Mouse (Mus musculus) heart, embryonic 16.5 days (tissue): ENCODE measurements around the gene Zbtb2. TPM values are rescaled to one million over a fixed set of nuclear protein-coding genes. Genes with fewer than 3 reads are reported as not detected.
"Not testable (repeated sequence)": the region's sequence is repeated elsewhere in the genome, so short reads cannot be mapped to it uniquely, and the experiment has no call there.

Experiments used
- ATAC-seq: fragments of 200-750 bp; cut with Nextera tagmentation; replicated peaks from 2 replicates; pipeline ENCODE4 v1.8.0; 2017; ENCODE audit warnings: moderate number of reproducible peaks; ENCODE audit not compliant: insufficient read depth, low FRiP score; ENCODE audit errors: extremely low read depth
- H3K27ac ChIP-seq: fragments of 300-500 bp; sonication (generic); 2 replicates; pipeline ENCODE4 v1.5.1; 2014; ENCODE audit warnings: mild to moderate bottlenecking, low read length, control low read depth, moderate library complexity
- H3K27me3 ChIP-seq: fragments of 300-500 bp; sonication (generic); 2 replicates; pipeline ENCODE4 v1.6.1; 2014; ENCODE audit warnings: low read length, mixed read lengths; ENCODE audit not compliant: control insufficient read depth, insufficient read depth
- H3K36me3 ChIP-seq: fragments of 300-500 bp; sonication (generic); 2 replicates; pipeline ENCODE4 v1.6.1; 2014; ENCODE audit not compliant: control insufficient read depth, insufficient read depth
- H3K4me1 ChIP-seq: fragments of 300-500 bp; sonication (generic); 2 replicates; pipeline ENCODE4 v1.6.1; 2014; ENCODE audit warnings: low read length, mixed read lengths; ENCODE audit not compliant: control insufficient read depth, insufficient read depth
- H3K4me2 ChIP-seq: fragments of 300-500 bp; sonication (generic); 2 replicates; pipeline ENCODE4 v1.6.1; 2014; ENCODE audit warnings: low read depth, mild to moderate bottlenecking, control low read depth, low read length
- H3K4me3 ChIP-seq: fragments of 300-500 bp; sonication (generic); 2 replicates; pipeline ENCODE4 v1.5.1; 2014; ENCODE audit warnings: mild to moderate bottlenecking, control low read depth, low read length
- H3K9ac ChIP-seq: fragments of 300-500 bp; sonication (generic); 2 replicates; pipeline ENCODE4 v1.6.1; 2014; ENCODE audit warnings: low read length, control low read depth
- H3K9me3 ChIP-seq: fragments of 300-500 bp; sonication (generic); replicated peaks from 2 replicates; pipeline ENCODE4 v1.6.1; 2016; ENCODE audit warnings: low read length; ENCODE audit not compliant: control insufficient read depth
- WGBS: fragments of 180-500 bp; shearing (Covaris S2); extraction: QIAGEN DNeasy Blood & Tissue Kit; methylation state at CpG from one replicate; pipeline ENCODE4 v1.1.7; 2014; 5-methylcytosine and 5-hydroxymethylcytosine counted together
- polyA plus RNA-seq: library from polyadenylated mRNA; unstranded; fragments of >200 nt; fragmentation: Nextera tagmentation; extraction: Ambion mirVana; gene quantifications from 2 replicates; pipeline ENCODE4 v1.2.1, GENCODE M21; 2015

The Zbtb2 gene
- 9.0 and 10.0 TPM in 2 replicates for polyA plus RNA-seq

DNA sequence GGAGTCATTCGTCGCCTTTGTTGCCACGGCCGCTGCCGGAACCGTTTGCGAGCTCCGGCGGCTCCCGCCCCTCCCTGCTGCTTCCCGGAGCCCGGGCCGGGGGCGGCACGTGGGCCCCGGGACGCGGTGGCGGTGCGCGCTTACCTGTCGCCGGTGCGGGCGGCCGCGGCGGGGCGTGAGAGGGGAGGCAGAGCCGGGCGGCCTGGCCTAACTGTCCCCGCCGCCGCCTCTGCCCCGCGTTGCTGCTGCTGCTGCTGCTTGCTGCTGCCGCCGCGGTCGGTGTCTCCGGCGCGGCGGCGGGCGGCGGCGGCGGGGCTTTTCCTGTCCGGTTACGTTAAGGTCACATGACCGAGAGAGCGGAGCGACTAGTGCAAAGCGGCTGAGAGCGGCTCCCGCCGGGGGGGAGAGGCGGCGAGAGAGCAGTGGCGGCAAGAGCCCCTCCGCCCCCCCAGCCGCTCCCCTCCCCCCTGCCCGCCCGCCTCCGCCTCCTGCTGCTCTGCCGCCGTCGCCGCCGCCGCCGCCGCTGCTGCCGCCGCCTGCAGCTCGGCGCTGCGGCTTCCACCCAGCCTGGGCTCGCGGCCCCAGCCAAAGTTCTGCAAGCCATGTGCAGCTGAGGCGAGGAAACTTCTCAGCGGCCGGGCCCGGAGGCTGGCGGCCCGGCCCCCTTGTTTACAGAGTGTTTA, at the start of gene Zbtb2:
Gene Zbtb2 (minus strand): TSS at position 408 of the 683 bp plus-strand sequence.
- Histone ChIP-seq H3K9me3 (no peaks in the 10 kb centered on the region), H3K4me2 (peak within 1 kb of the TSS; percentile 79), H3K27me3 (no peaks in the 10 kb centered on the region), H3K27ac (peak within 1 kb of the TSS; percentile 95), H3K36me3 (peaks cover 3% of the 10 kb centered on the region; the same call in 1 of the 2 replicates), H3K9ac (peak within 1 kb of the TSS; percentile 85), H3K4me3 (peak within 1 kb of the TSS; percentile 90), H3K4me1 (peaks cover 43% of the 10 kb centered on the region)
- no peak for ATAC-seq
- 1% methylated on average over 73 of the region's 87 CpGs for WGBS

- no peak overlapping the region for H3K9ac ChIP-seq
- H3K4me1 ChIP-seq = peaks cover 19% of the 10 kb centered on the region
- H3K4me2 ChIP-seq = no peak overlapping the region
- H3K27ac ChIP-seq = no peak overlapping the region
- H3K4me3 ChIP-seq = no peak overlapping the region
- no peak for ATAC-seq
- peaks cover 22% of the 10 kb centered on the region for H3K36me3 ChIP-seq
- H3K27me3 ChIP-seq = no peaks in the 10 kb centered on the region
- H3K9me3 ChIP-seq = no peaks in the 10 kb centered on the region
- 82% methylated on average over 3 of the region's 3 CpGs for WGBS
Observed at GRCm38 (mm10) chr10:4435416-4435815, 47.5 kb upstream of the Zbtb2 start.

DNA sequence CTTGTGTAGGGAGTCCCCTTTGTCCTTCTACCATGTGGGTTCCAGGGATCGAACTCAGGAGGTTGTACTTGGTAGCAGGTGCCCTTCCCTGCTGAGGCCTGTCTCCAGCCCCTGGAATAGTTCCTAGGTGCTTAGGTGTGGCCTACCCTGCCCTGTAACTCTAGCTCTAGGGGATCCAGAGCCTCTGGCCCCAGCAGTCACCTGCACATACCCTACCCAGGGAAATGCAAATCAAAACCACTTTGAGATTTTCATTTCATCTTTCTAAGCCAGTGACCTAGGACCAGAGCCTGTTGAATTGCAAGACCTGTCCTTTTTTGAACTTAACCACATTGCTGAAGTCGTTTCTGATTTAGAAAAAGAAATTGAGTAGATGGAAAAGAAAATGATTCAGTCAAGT, 46.0 kb upstream of the Zbtb2 start:
- not testable (repeated sequence) for ATAC-seq, H3K36me3 ChIP-seq, H3K27ac ChIP-seq, H3K9me3 ChIP-seq, H3K27me3 ChIP-seq, H3K4me3 ChIP-seq, H3K9ac ChIP-seq
- Histone ChIP-seq H3K4me1 (peaks cover 26% of the 10 kb centered on the region), H3K4me2 (peak overlapping the region; percentile 79; the same call in 1 of the 2 replicates)
- 91% methylated on average over 2 of the region's 2 CpGs for WGBS

- Histone ChIP-seq H3K27me3 (no peaks in the 10 kb centered on the region), H3K4me2 (peak overlapping the region; percentile 79), H3K4me1 (peaks cover 26% of the 10 kb centered on the region), H3K4me3 (peak overlapping the region; percentile 81), H3K9ac (peak overlapping the region; percentile 88), H3K9me3 (no peaks in the 10 kb centered on the region), H3K27ac (peak overlapping the region; percentile 96), H3K36me3 (peaks cover 10% of the 10 kb centered on the region; the same call in 1 of the 2 replicates)
- ATAC-seq = no peak
- WGBS = 10% methylated on average over 19 of the region's 19 CpGs
Observed at GRCm38 (mm10) chr10:4432996-4433755, 45.3 kb upstream of the Zbtb2 start.

DNA sequence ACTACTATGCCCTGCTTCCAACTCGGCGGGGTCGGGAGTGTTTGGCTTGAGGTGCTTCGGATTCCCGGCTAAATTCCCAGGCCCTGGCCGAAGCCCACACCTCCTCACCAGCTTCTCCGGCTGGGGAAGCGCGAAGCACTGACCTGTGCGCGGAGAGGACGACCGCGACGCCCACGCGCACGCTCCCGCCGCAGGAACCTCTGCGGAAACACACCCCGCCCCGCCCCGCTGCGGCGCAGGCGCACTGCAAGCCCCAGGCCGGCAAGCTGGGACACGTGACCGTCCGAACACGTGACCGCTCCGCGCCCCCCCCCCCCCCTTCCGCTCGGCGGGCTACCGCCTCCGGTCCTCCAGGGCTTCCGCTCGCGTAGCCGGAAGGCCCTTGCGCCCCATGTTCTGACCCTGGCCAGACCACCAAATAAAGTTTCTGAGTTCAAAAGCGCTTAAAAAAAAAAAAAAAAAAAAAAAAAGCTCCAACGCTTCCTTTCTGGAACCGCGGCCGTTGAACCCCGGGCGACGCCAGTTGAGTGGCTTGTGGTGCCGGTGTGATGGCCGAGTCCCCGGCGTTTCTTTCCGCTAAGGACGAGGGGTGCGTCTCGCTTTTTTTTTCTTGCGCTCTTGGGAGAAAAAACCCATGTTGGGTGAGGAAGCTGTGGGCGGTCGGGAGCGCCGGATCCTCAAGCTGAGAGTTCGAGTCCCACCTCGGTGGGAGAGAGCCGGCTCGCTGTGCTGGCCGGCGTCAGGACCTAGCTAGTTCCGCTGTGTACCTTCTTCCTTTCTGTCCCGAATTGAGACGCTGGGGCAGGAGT, 44.4 kb upstream of the Zbtb2 start, which contains the start of the genes Rmnd1 and Armt1:
Gene Rmnd1 (minus strand): TSS at position 266 of the 809 bp plus-strand sequence.
Gene Armt1 (plus strand): TSS at position 345 of the 809 bp plus-strand sequence.
- Histone ChIP-seq H3K9me3 (no peaks in the 10 kb centered on the region), H3K36me3 (peaks cover 11% of the 10 kb centered on the region), H3K27me3 (no peaks in the 10 kb centered on the region), H3K9ac (peak within 1 kb of the TSS; percentile 92), H3K27ac (peak within 1 kb of the TSS; percentile 96), H3K4me2 (peak within 1 kb of the TSS; percentile 97), H3K4me1 (peaks cover 26% of the 10 kb centered on the region), H3K4me3 (peak within 1 kb of the TSS; percentile 84)
- under 1% methylated on average over 73 of the region's 75 CpGs for WGBS
- ATAC-seq = peak; percentile 94

DNA sequence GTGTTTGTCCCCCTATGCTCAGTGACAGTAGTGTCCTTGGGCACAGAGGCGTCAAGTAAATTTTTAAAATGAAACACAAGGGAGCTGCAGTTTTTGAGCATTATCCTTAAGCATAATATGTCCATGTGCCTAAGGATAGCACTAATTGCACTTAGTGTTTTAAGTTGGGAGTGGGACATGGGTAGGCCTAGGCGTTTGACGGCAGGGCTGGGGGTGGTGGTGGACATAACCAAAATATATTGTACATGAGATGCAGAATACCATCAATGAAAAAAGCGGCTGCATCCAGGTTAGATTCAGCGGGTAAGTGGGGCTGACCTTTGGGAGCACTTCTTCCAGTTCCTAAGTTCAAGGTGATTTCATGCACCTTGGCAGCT, 43.8 kb upstream of the Zbtb2 start:
- WGBS = 8% methylated on average over 5 of the region's 5 CpGs
- H3K4me1 ChIP-seq = peaks cover 26% of the 10 kb centered on the region
- H3K9me3 ChIP-seq = no peaks in the 10 kb centered on the region
- H3K36me3 ChIP-seq = peaks cover 13% of the 10 kb centered on the region
- H3K27me3 ChIP-seq = no peaks in the 10 kb centered on the region
- ATAC-seq = 0 out of 2 replicates have a peak, but pooled peaks have one; percentile 0
- peak overlapping the region; percentile 92 for H3K9ac ChIP-seq
- peak overlapping the region; percentile 89 for H3K27ac ChIP-seq
- H3K4me3 ChIP-seq = peak overlapping the region; percentile 84
- peak overlapping the region; percentile 97 for H3K4me2 ChIP-seq

GRCm38 (mm10) chr10:4430826-4431225, 42.9 kb upstream of the Zbtb2 start:
- ATAC-seq = no peak
- 77% methylated on average over 3 of the region's 3 CpGs for whole genome bisulfite sequencing

GRCm38 (mm10) chr10:4430399-4430798, 42.5 kb upstream of the Zbtb2 start:
- Histone ChIP-seq H3K4me3 (peak overlapping the region; percentile 84; the same call in 1 of the 2 replicates), H3K9ac (peak overlapping the region; percentile 92; the same call in 1 of the 2 replicates), H3K9me3 (no peaks in the 10 kb centered on the region), H3K4me1 (peaks cover 26% of the 10 kb centered on the region), H3K4me2 (peak overlapping the region; percentile 97), H3K27me3 (no peaks in the 10 kb centered on the region), H3K27ac (peak overlapping the region; percentile 89), H3K36me3 (peaks cover 26% of the 10 kb centered on the region)
- ATAC-seq = no peak
- 81% methylated on average over 8 of the region's 8 CpGs for WGBS

More at GRCm38 (mm10) chr10:4430826-4431225, 42.9 kb upstream of the Zbtb2 start:
- Histone ChIP-seq H3K4me3 (peak overlapping the region; percentile 84), H3K36me3 (peaks cover 22% of the 10 kb centered on the region), H3K27me3 (no peaks in the 10 kb centered on the region), H3K27ac (peak overlapping the region; percentile 89), H3K9me3 (no peaks in the 10 kb centered on the region), H3K4me2 (peak overlapping the region; percentile 97), H3K4me1 (peaks cover 26% of the 10 kb centered on the region), H3K9ac (peak overlapping the region; percentile 92)
